Mouse (Mus musculus): ENCODE measurements around the gene Clec4e. TPM values are rescaled to one million over a fixed set of nuclear protein-coding genes. Genes with fewer than 3 reads are reported as not detected.

Clec4e gene
- total and polyA plus RNA-seq, 3 experiments, result 0.08 to 0.75 (median 0.13) TPM

GRCm38 (mm10) chr6:123292751-123293400 is 3.2 kb upstream of the Clec4e start:
- H3K4me3 ChIP-seq, result no peak overlapping the region
- intact Hi-C loops (cut with DNase I), result no loop called here
- no peaks in the 10 kb centered on the region for H3K36me3 ChIP-seq (ENCODE audit: control insufficient read depth, insufficient read depth, low read length)
- H3K9ac ChIP-seq (ENCODE audit: low read depth, low read length), result no peak overlapping the region
- no peaks in the 10 kb centered on the region for H3K27me3 ChIP-seq (ENCODE audit: control insufficient read depth, insufficient read depth, low read length)
- DNase-seq, result no peak
- WGBS, result 82% methylated on average over 1 of the region's 1 CpGs
- TF ChIP-seq EP300 (IDR thresholded peaks at IDR 0.05; ENCODE audit: insufficient read depth, low read depth, low read length), result no peak
- H3K4me1 ChIP-seq (ENCODE audit: control insufficient read depth, insufficient read depth, low read length), result no peaks in the 10 kb centered on the region
- no peak overlapping the region for H3K27ac ChIP-seq
- no peaks in the 10 kb centered on the region for H3K79me2 ChIP-seq (replicated peaks; ENCODE audit: control insufficient read depth, insufficient read depth, low read length)

GRCm38 (mm10) chr6:123288931-123289330 is 739 bp downstream of the Clec4e start:
- H3K4me1 ChIP-seq (ENCODE audit: control insufficient read depth, insufficient read depth, low read length), result no peaks in the 10 kb centered on the region
- 51% methylated on average over 10 of the region's 10 CpGs for WGBS
- no peak overlapping the region for H3K9ac ChIP-seq (ENCODE audit: low read depth, low read length)
- H3K27me3 ChIP-seq (ENCODE audit: control insufficient read depth, insufficient read depth, low read length), result no peaks in the 10 kb centered on the region
- no peak overlapping the region for H3K4me3 ChIP-seq
- no peaks in the 10 kb centered on the region for H3K79me2 ChIP-seq (replicated peaks; ENCODE audit: control insufficient read depth, insufficient read depth, low read length)
- intact Hi-C loops (cut with DNase I), result no loop called here
- TF ChIP-seq CTCF (IDR thresholded peaks at IDR 0.05) (no peak), POLR2A (IDR thresholded peaks at IDR 0.05; ENCODE audit: insufficient read depth, low read depth, low read length) (no peak), EP300 (IDR thresholded peaks at IDR 0.05; ENCODE audit: insufficient read depth, low read depth, low read length) (no peak)
- no peaks in the 10 kb centered on the region for H3K36me3 ChIP-seq (ENCODE audit: control insufficient read depth, insufficient read depth, low read length)
- H3K27ac ChIP-seq, result no peak overlapping the region
- DNase-seq, result no peak

- Histone ChIP-seq H3K27me3 (ENCODE audit: control insufficient read depth, insufficient read depth, low read length) (no peaks in the 10 kb centered on the region), H3K36me3 (ENCODE audit: control insufficient read depth, insufficient read depth, low read length) (no peaks in the 10 kb centered on the region), H3K4me3 (no peak overlapping the region), H3K4me1 (ENCODE audit: control insufficient read depth, insufficient read depth, low read length) (no peaks in the 10 kb centered on the region), H3K79me2 (replicated peaks; ENCODE audit: control insufficient read depth, insufficient read depth, low read length) (no peaks in the 10 kb centered on the region), H3K27ac (no peak overlapping the region), H3K9ac (ENCODE audit: low read depth, low read length) (no peak overlapping the region)
- 67% methylated on average over 2 of the region's 2 CpGs for WGBS
- TF ChIP-seq EP300 (IDR thresholded peaks at IDR 0.05; ENCODE audit: insufficient read depth, low read depth, low read length) (no peak), CTCF (IDR thresholded peaks at IDR 0.05) (no peak), POLR2A (IDR thresholded peaks at IDR 0.05; ENCODE audit: insufficient read depth, low read depth, low read length) (no peak)
- intact Hi-C loops (cut with DNase I), result no loop called here
- DNase-seq, result no peak
Observed at GRCm38 (mm10) chr6:123286311-123286710, 3.4 kb downstream of the Clec4e start.

- DNase-seq, result no peak
- no peak for TF ChIP-seq EP300 (IDR thresholded peaks at IDR 0.05; ENCODE audit: insufficient read depth, low read depth, low read length)
- no peak for TF ChIP-seq POLR2A (IDR thresholded peaks at IDR 0.05; ENCODE audit: insufficient read depth, low read depth, low read length)
- H3K4me3 ChIP-seq, result no peak overlapping the region
- H3K9ac ChIP-seq (ENCODE audit: low read depth, low read length), result no peak overlapping the region
- no peaks in the 10 kb centered on the region for H3K4me1 ChIP-seq (ENCODE audit: control insufficient read depth, insufficient read depth, low read length)
- H3K27ac ChIP-seq, result no peak overlapping the region
- intact Hi-C loops (cut with DNase I), result no loop called here
- H3K79me2 ChIP-seq (replicated peaks; ENCODE audit: control insufficient read depth, insufficient read depth, low read length), result no peaks in the 10 kb centered on the region
- 76% methylated on average over 2 of the region's 2 CpGs for WGBS
- H3K36me3 ChIP-seq (ENCODE audit: control insufficient read depth, insufficient read depth, low read length), result no peaks in the 10 kb centered on the region
- no peaks in the 10 kb centered on the region for H3K27me3 ChIP-seq (ENCODE audit: control insufficient read depth, insufficient read depth, low read length)
Observed at GRCm38 (mm10) chr6:123279443-123279842, 10.2 kb downstream of the Clec4e start.

- Histone ChIP-seq H3K27ac (no peak overlapping the region), H3K4me3 (no peak overlapping the region), H3K27me3 (ENCODE audit: control insufficient read depth, insufficient read depth, low read length) (no peaks in the 10 kb centered on the region), H3K4me1 (ENCODE audit: control insufficient read depth, insufficient read depth, low read length) (no peaks in the 10 kb centered on the region), H3K79me2 (replicated peaks; ENCODE audit: control insufficient read depth, insufficient read depth, low read length) (no peaks in the 10 kb centered on the region), H3K36me3 (ENCODE audit: control insufficient read depth, insufficient read depth, low read length) (no peaks in the 10 kb centered on the region), H3K9ac (ENCODE audit: low read depth, low read length) (no peak overlapping the region)
- intact Hi-C loops (cut with DNase I), result no loop called here
- 63% methylated on average over 5 of the region's 5 CpGs for WGBS
- DNase-seq, result no peak
- no peak for TF ChIP-seq CTCF (IDR thresholded peaks at IDR 0.05)
- no peak for TF ChIP-seq POLR2A (IDR thresholded peaks at IDR 0.05; ENCODE audit: insufficient read depth, low read depth, low read length)
- TF ChIP-seq EP300 (IDR thresholded peaks at IDR 0.05; ENCODE audit: insufficient read depth, low read depth, low read length), result no peak
Observed at GRCm38 (mm10) chr6:123266945-123267344, 22.7 kb downstream of the Clec4e start.

GRCm38 (mm10) chr6:123265809-123266208 is 23.9 kb downstream of the Clec4e start:
- TF ChIP-seq EP300 (IDR thresholded peaks at IDR 0.05; ENCODE audit: insufficient read depth, low read depth, low read length) (no peak), POLR2A (IDR thresholded peaks at IDR 0.05; ENCODE audit: insufficient read depth, low read depth, low read length) (no peak), CTCF (IDR thresholded peaks at IDR 0.05) (no peak)
- H3K4me1 ChIP-seq (ENCODE audit: control insufficient read depth, insufficient read depth, low read length), result no peaks in the 10 kb centered on the region
- no peak overlapping the region for H3K27ac ChIP-seq
- WGBS, result 83% methylated on average over 4 of the region's 4 CpGs
- H3K79me2 ChIP-seq (replicated peaks; ENCODE audit: control insufficient read depth, insufficient read depth, low read length), result no peaks in the 10 kb centered on the region
- H3K36me3 ChIP-seq (ENCODE audit: control insufficient read depth, insufficient read depth, low read length), result no peaks in the 10 kb centered on the region
- H3K27me3 ChIP-seq (ENCODE audit: control insufficient read depth, insufficient read depth, low read length), result no peaks in the 10 kb centered on the region
- H3K4me3 ChIP-seq, result no peak overlapping the region
- no peak overlapping the region for H3K9ac ChIP-seq (ENCODE audit: low read depth, low read length)
- intact Hi-C loops (cut with DNase I), result no loop called here
- DNase-seq, result no peak

All from heart, adult 2 months (tissue).